Mouse (Mus musculus) kidney, postnatal 25 days (tissue): Measurements from ENCODE around the gene Rraga.

Source experiments
- DNase-seq, 2 experiments: peaks; one replicate each; pipeline ENCODE4 v3.0.0; 2021; ENCODE audit warnings: mixed read lengths in 2 of 2

The Rraga gene

GRCm38 (mm10) chr4:86575283-86575983 lies at the start of gene Rraga:
TSS of gene Rraga (plus strand) at chr4:86575668.
- peak; percentile 98 for DNase-seq

GRCm38 (mm10) chr4:86527162-86528136 lies 48.0 kb upstream of the Rraga start:
- DNase-seq, result peak; percentile 11 to 50

GRCm38 (mm10) chr4:86529161-86529560 lies 46.3 kb upstream of the Rraga start:
- no peak for DNase-seq

GRCm38 (mm10) chr4:86533406-86534090 lies 41.9 kb upstream of the Rraga start:
- DNase-seq, result no peak

GRCm38 (mm10) chr4:86534091-86534481 lies 41.4 kb upstream of the Rraga start:
- DNase-seq, result no peak

GRCm38 (mm10) chr4:86537972-86538371 lies 37.5 kb upstream of the Rraga start:
- peak; percentile 37 to 45 for DNase-seq

- DNase-seq, result no peak
Measured at GRCm38 (mm10) chr4:86538936-86539335, 36.5 kb upstream of the Rraga start.

- DNase-seq, result no peak
Measured at GRCm38 (mm10) chr4:86541573-86541972, 33.9 kb upstream of the Rraga start.

- no peak for DNase-seq
Measured at GRCm38 (mm10) chr4:86543999-86544398, 31.5 kb upstream of the Rraga start.

GRCm38 (mm10) chr4:86545615-86546014 lies 29.9 kb upstream of the Rraga start:
- DNase-seq, result no peak

- DNase-seq, result no peak
Measured at GRCm38 (mm10) chr4:86548332-86548731, 27.1 kb upstream of the Rraga start.

- DNase-seq, result peak in 1 of 2 experiments; percentile 5
Measured at GRCm38 (mm10) chr4:86555035-86555707, 20.3 kb upstream of the Rraga start.

GRCm38 (mm10) chr4:86557371-86557770 lies 18.1 kb upstream of the Rraga start:
- no peak for DNase-seq

GRCm38 (mm10) chr4:86558228-86558627 lies 17.2 kb upstream of the Rraga start, which contains the start of gene Saxo1:
TSS of gene Saxo1 (minus strand) at chr4:86558328.
- DNase-seq, result no peak

- DNase-seq, result no peak
Measured at GRCm38 (mm10) chr4:86559006-86559405, 16.5 kb upstream of the Rraga start.

GRCm38 (mm10) chr4:86561061-86561460 lies 14.4 kb upstream of the Rraga start:
- no peak for DNase-seq

- DNase-seq, result no peak
Measured at GRCm38 (mm10) chr4:86574939-86575282, 557 bp upstream of the Rraga start.

GRCm38 (mm10) chr4:86576120-86576541 lies 663 bp downstream of the Rraga start:
- peak in 1 of 2 experiments; percentile 4 for DNase-seq

GRCm38 (mm10) chr4:86576630-86577225 lies 1.3 kb downstream of the Rraga start:
- DNase-seq, result no peak

- DNase-seq, result no peak
Measured at GRCm38 (mm10) chr4:86580056-86580455, 4.6 kb downstream of the Rraga start.

- no peak for DNase-seq
Measured at GRCm38 (mm10) chr4:86580591-86580990, 5.1 kb downstream of the Rraga start.

- DNase-seq, result peak in 1 of 2 experiments; percentile 5
Measured at GRCm38 (mm10) chr4:86588236-86588635, 12.8 kb downstream of the Rraga start.
